In the genomic region with DNA sequence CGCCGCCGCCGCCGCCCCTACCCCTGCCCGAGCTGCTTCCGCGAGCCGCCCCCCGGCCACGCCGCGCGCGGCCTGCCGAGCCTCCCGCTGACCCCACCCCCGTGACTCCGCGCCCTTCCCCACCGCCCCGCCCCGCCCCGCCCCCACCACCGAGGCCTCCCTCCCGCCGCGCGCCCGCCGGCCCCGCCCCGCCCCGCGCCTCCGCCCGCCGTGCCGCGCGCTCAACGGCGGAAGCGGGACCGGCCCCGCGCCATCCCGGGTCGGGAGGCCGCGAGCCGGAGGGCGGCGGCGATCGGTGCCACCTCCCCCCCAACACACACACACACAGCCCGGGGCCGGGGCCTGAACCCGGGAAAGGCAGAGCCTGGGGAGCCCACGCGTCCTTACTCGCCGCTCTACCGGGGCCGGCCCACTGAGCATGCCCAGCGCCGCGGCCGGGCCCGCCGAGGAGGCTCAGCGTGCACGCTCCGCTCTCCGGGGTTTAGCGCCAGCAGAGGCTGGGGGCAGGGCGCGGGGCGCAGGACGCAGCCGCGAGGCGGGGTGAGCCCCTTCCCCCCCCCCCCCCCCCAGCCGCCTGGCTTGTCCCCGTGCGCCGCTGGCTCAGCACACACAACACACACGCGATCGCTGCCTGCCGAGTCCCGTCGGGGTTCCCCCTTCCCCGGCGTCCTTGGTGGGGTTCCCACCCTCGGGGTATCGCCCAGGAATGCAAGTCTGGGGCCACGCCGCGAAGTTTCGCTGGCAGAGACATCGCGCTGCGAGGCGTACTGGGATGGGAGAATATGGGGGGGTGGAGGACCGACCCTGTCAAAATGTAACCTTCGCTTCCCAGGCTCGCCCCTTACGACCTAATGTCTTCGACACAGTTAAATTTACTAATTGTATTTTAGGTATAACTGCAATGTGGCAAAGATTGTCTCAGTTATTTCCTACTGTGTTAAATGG, we compare ENCODE assay signal across 8 mouse cellular contexts. TPM values are rescaled to one million over a fixed set of nuclear protein-coding genes. Genes with fewer than 3 reads are reported as not detected.
DNase-seq lines count a peak whose midpoint lies in the region; ATAC-seq and TF ChIP-seq lines count a peak whose summit lies in the region.

Gene Memo1, minus strand, starts transcription at position 496 of the 945 bp plus-strand sequence.

- no peak for TF ChIP-seq CTCF in bone marrow, adult 2 months (IDR thresholded peaks at IDR 0.05; ENCODE audit: control insufficient read depth, insufficient read depth, low read length)

- WGBS in bone marrow, adult 2 months, result 2% methylated on average over 70 of the region's 110 CpGs
- WGBS in heart, embryonic 13.5 days, result under 1% methylated on average over 72 of the region's 110 CpGs
- 0% methylated on average over 59 of the region's 110 CpGs for WGBS in liver, embryonic 13.5 days (ENCODE audit: insufficient replicate concordance)
- 0% methylated on average over 55 of the region's 110 CpGs for WGBS in stomach, embryonic 15.5 days

- DNase-seq in 416B (ENCODE audit: low read depth), result peak; percentile 71
- peak; percentile 92 for DNase-seq in kidney, postnatal 10 days
- DNase-seq in liver, embryonic 13.5 days, result peak; percentile 69
- DNase-seq in neural tube, embryonic 10.5 days (ENCODE audit: extremely low spot score, low spot score), result peak; percentile 87

- H3K36me3 ChIP-seq in heart, embryonic 13.5 days, result peaks cover 21% of the 10 kb centered on the region
- H3K36me3 ChIP-seq in liver, embryonic 13.5 days, result peaks cover 17% of the 10 kb centered on the region
- H3K36me3 ChIP-seq in stomach, embryonic 15.5 days, result no peaks in the 10 kb centered on the region; the same call in 1 of the 2 replicates

- peak within 1 kb of the TSS; percentile 85 for H3K4me2 ChIP-seq in heart, embryonic 13.5 days
- peak within 1 kb of the TSS; percentile 95 for H3K4me2 ChIP-seq in liver, embryonic 13.5 days
- H3K4me2 ChIP-seq in stomach, embryonic 15.5 days, result peak within 1 kb of the TSS; percentile 78

- H3K4me1 ChIP-seq in bone marrow, adult 2 months (ENCODE audit: control insufficient read depth, insufficient read depth, low read length), result peaks cover 2% of the 10 kb centered on the region
- peaks cover 34% of the 10 kb centered on the region for H3K4me1 ChIP-seq in heart, embryonic 13.5 days
- H3K4me1 ChIP-seq in liver, embryonic 13.5 days (replicated peaks), result peaks cover 39% of the 10 kb centered on the region
- H3K4me1 ChIP-seq in stomach, embryonic 15.5 days, result peaks cover 3% of the 10 kb centered on the region

- peak within 1 kb of the TSS; percentile 86 for H3K4me3 ChIP-seq in bone marrow, adult 2 months (replicated peaks; ENCODE audit: control insufficient read depth, low read depth, low read length)
- peak within 1 kb of the TSS; percentile 89 for H3K4me3 ChIP-seq in heart, embryonic 13.5 days
- H3K4me3 ChIP-seq in liver, embryonic 13.5 days (replicated peaks), result peak within 1 kb of the TSS; percentile 99
- peak within 1 kb of the TSS; percentile 91 for H3K4me3 ChIP-seq in stomach, embryonic 15.5 days (replicated peaks)

- ATAC-seq in erythroid progenitor cell, adult 5-6 weeks (replicated peaks; ENCODE audit: low FRiP score, poor library complexity, severe bottlenecking), result peak; percentile 35
- ATAC-seq in heart, embryonic 13.5 days (ENCODE audit: extremely low read depth, insufficient number of reproducible peaks, low FRiP score, low TSS enrichment), result peak; percentile 77
- peak; percentile 83 for ATAC-seq in liver, embryonic 13.5 days (ENCODE audit: low read depth)
- peak; percentile 89 for ATAC-seq in stomach, embryonic 15.5 days (ENCODE audit: insufficient read depth, low FRiP score, low read depth)

- TF ChIP-seq POLR2A in bone marrow, adult 2 months (IDR thresholded peaks at IDR 0.05; ENCODE audit: borderline replicate concordance, control insufficient read depth, low read depth, low read length), result peak; percentile 59; the same call in 1 of the 2 replicates

- H3K9ac ChIP-seq in heart, embryonic 13.5 days, result peak within 1 kb of the TSS; percentile 97
- peak within 1 kb of the TSS; percentile 98 for H3K9ac ChIP-seq in liver, embryonic 13.5 days
- H3K9ac ChIP-seq in stomach, embryonic 15.5 days, result peak within 1 kb of the TSS; percentile 95

- H3K27ac ChIP-seq in bone marrow, adult 2 months (ENCODE audit: control insufficient read depth, insufficient read depth, low read depth, low read length, poor library complexity), result peak within 1 kb of the TSS; percentile 98
- peak within 1 kb of the TSS; percentile 99 for H3K27ac ChIP-seq in heart, embryonic 13.5 days (replicated peaks)
- peak within 1 kb of the TSS; percentile 94 for H3K27ac ChIP-seq in liver, embryonic 13.5 days
- peak within 1 kb of the TSS; percentile 99 for H3K27ac ChIP-seq in stomach, embryonic 15.5 days

- no peaks in the 10 kb centered on the region for H3K9me3 ChIP-seq in heart, embryonic 13.5 days
- H3K9me3 ChIP-seq in liver, embryonic 13.5 days (replicated peaks), result no peaks in the 10 kb centered on the region
- H3K9me3 ChIP-seq in stomach, embryonic 15.5 days, result no peaks in the 10 kb centered on the region

- no peaks in the 10 kb centered on the region for H3K27me3 ChIP-seq in heart, embryonic 13.5 days (replicated peaks)
- no peaks in the 10 kb centered on the region for H3K27me3 ChIP-seq in liver, embryonic 13.5 days
- no peaks in the 10 kb centered on the region for H3K27me3 ChIP-seq in stomach, embryonic 15.5 days (replicated peaks)

RNA-seq across cellular contexts. Expression of gene Memo1, which starts in this region (rescaled TPM):
- polyA plus RNA-seq in bone marrow, adult 2 months (2011; ENCODE audit: insufficient read depth, insufficient read length, low replicate concordance, missing spikeins), result 65.0 and 101 TPM in 2 replicates
- total RNA-seq in erythroid progenitor cell, adult 5-6 weeks (2015; ENCODE audit: low replicate concordance), result 208 and 242 TPM in 2 replicates
- total RNA-seq in erythroid progenitor cell, adult 5-6 weeks (2017; ENCODE audit: low replicate concordance), result 378 and 387 TPM in 2 replicates
- 62.5 and 71.5 TPM in 2 replicates for polyA plus RNA-seq in heart, embryonic 13.5 days (2015; fragmentation: Nextera tagmentation; extraction: Ambion mirVana)
- polyA plus RNA-seq in liver, embryonic 13.5 days (2015; fragmentation: Nextera tagmentation; extraction: Ambion mirVana), result 108 and 111 TPM in 2 replicates
- 83.1 and 84.7 TPM in 2 replicates for polyA plus RNA-seq in stomach, embryonic 15.5 days (2015; fragmentation: Nextera tagmentation; extraction: Ambion mirVana)

Comparison
In these comparisons a context has a peak if more than half of its experiments do, and no peak if none do; other contexts are left out.
1. Peak in every context shown above with its lines: DNase-seq, ATAC-seq, H3K4me3 ChIP-seq and H3K27ac ChIP-seq.
2. ATAC-seq: peak in every context shown above with its lines; median percentile 89 in stomach, embryonic 15.5 days; 83 in liver, embryonic 13.5 days; 77 in heart, embryonic 13.5 days; 35 in erythroid progenitor cell, adult 5-6 weeks.